Comparison of ENCODE assay signal across 21 mouse cellular contexts in the genomic region with DNA sequence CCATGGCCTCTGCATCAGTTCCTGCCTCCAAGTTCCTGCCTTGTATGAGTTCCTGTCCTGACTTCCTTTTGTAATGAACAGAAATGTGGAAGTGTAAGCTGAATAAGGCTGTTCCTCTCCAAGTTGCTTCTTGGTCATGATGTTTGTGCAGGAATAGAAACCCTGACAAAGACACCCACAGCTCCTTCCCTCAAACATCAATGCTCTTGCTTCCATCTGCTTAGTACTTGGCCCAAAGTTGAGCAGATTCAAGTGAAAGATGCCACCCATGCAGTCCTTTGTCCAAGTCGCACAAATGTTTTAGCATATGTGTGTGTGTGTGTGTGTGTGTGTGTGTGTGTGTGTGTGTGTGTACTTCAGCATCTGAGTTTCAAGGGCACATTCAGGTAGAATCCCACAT.
A peak's percentile ranks its signal among the peaks of the same experiment; 100 is the strongest.
DNase-seq lines count a peak whose midpoint lies in the region; ATAC-seq and TF ChIP-seq lines count a peak whose summit lies in the region.
"Had no signal": no experiment of that assay in that cellular context is flagged by ENCODE, and none has a peak within 500 bp of the region (broad histone marks: within the 10 kb centered on the region; RNA-seq: fewer than 3 reads in every experiment).

No protein-coding gene starts in this region.

- peaks cover 3% of the 10 kb centered on the region; the same call in 1 of the 2 replicates for H3K4me1 ChIP-seq in cortical plate, adult 2 months (ENCODE audit: control insufficient read depth, insufficient read depth, low read length)
- H3K4me1 ChIP-seq in midbrain, embryonic 13.5 days (replicated peaks), result no peaks in the 10 kb centered on the region
- H3K4me1 ChIP-seq: embryonic facial prominence, embryonic 13.5 days; embryonic facial prominence, embryonic 15.5 days; forebrain, embryonic 12.5 days had no signal

- WGBS in midbrain, embryonic 13.5 days, result 91% methylated on average over 1 of the region's 1 CpGs

- no peaks in the 10 kb centered on the region for H3K27me3 ChIP-seq in midbrain, embryonic 13.5 days
- H3K27me3 ChIP-seq: embryonic facial prominence, embryonic 13.5 days; embryonic facial prominence, embryonic 15.5 days; forebrain, embryonic 12.5 days had no signal

- no peak overlapping the region for H3K4me3 ChIP-seq in cortical plate, adult 2 months (ENCODE audit: insufficient read depth, low read length)
- no peak overlapping the region for H3K4me3 ChIP-seq in midbrain, embryonic 13.5 days (replicated peaks)
- H3K4me3 ChIP-seq: embryonic facial prominence, embryonic 13.5 days; embryonic facial prominence, embryonic 15.5 days; erythroblast, embryonic 14.5 days; forebrain, embryonic 10.5 days; forebrain, embryonic 12.5 days had no signal

- TF ChIP-seq POLR2A in cortical plate, adult 2 months (IDR thresholded peaks at IDR 0.05; ENCODE audit: extremely low read depth, insufficient read depth, low read length), result no peak

- H3K4me2 ChIP-seq in midbrain, embryonic 13.5 days (replicated peaks), result no peak overlapping the region
- H3K4me2 ChIP-seq: embryonic facial prominence, embryonic 13.5 days; embryonic facial prominence, embryonic 15.5 days; forebrain, embryonic 12.5 days had no signal

- TF ChIP-seq CTCF in cortical plate, adult 2 months (IDR thresholded peaks at IDR 0.05; ENCODE audit: extremely low read depth, insufficient read depth, low read length), result no peak

- intact Hi-C loops in left cerebral cortex, postnatal 14 days (cut with DNase I), result no loop called here

- ATAC-seq in midbrain, embryonic 13.5 days, result no peak
- ATAC-seq: forebrain, embryonic 14.5 days; forebrain, embryonic 16.5 days had no signal

- H3K27ac ChIP-seq in cortical plate, adult 2 months (ENCODE audit: insufficient read depth, low read length), result peak overlapping the region; percentile 71
- no peak overlapping the region for H3K27ac ChIP-seq in midbrain, embryonic 13.5 days
- H3K27ac ChIP-seq: embryonic facial prominence, embryonic 13.5 days; embryonic facial prominence, embryonic 15.5 days; forebrain, embryonic 10.5 days; forebrain, embryonic 12.5 days had no signal

- H3K9me3 ChIP-seq in midbrain, embryonic 13.5 days, result no peaks in the 10 kb centered on the region
- H3K9me3 ChIP-seq: embryonic facial prominence, embryonic 13.5 days; embryonic facial prominence, embryonic 15.5 days; forebrain, embryonic 10.5 days; forebrain, embryonic 12.5 days had no signal

- DNase-seq in right cerebral cortex, adult 18-20 months, result peak; percentile 31
- DNase-seq in right cerebral cortex, postnatal 14 days, result no peak
- no peak for DNase-seq in left cerebral cortex, postnatal 14 days (ENCODE audit: low spot score in 2 of 2)
- DNase-seq: adrenal gland, adult 2 months; adrenal gland, postnatal 10 days; adrenal gland, postnatal 25 days; cerebellum, adult 11-12 months; cerebellum, adult 2 months; cerebellum, adult 9-10 months; cerebellum, postnatal 10 days; cerebellum, postnatal 25 days; embryo, embryonic 11 days had no signal

- no peaks in the 10 kb centered on the region for H3K36me3 ChIP-seq in midbrain, embryonic 13.5 days
- H3K36me3 ChIP-seq: embryonic facial prominence, embryonic 13.5 days; embryonic facial prominence, embryonic 15.5 days; forebrain, embryonic 10.5 days; forebrain, embryonic 12.5 days had no signal

- no peak overlapping the region for H3K9ac ChIP-seq in midbrain, embryonic 13.5 days (replicated peaks)
- H3K9ac ChIP-seq: embryonic facial prominence, embryonic 13.5 days; embryonic facial prominence, embryonic 15.5 days; forebrain, embryonic 12.5 days had no signal
